Mouse (Mus musculus): ENCODE measurements around the gene Recql.

GRCm38 (mm10) chr6:142343561-142343960 lies 43.3 kb downstream of the Recql start:
- peak; percentile 66 for TF ChIP-seq CTCF (IDR thresholded peaks at IDR 0.05; ENCODE audit: low read depth)
- no peak for TF ChIP-seq EP300 (IDR thresholded peaks at IDR 0.05; ENCODE audit: low read depth)

All from heart, postnatal 0 days (tissue).